In the genomic region with DNA sequence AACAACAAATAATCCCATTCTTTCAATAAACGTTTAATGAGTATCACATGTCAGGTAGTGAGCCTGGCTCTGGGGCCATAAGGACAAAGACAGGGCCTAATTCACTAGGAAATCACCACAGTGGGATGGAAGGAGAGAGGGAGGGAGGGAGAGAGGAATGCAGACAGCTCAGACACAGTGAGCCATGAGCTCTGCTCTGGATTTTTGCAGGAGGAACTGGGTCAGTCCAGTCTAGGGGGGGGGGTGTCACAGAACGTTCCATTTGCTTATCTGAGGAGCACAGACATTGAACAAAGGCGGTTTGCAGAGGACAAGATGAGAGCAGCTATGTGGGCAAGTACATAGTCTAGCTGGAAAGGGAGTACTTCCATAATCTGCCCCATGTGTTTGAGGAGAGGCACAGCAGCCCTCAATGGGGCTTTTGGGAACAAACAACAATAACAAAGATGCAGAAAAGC, we compare ENCODE assay signal across 8 mouse cellular contexts. TPM values are rescaled to one million over a fixed set of nuclear protein-coding genes. Genes with fewer than 3 reads are reported as not detected.
A peak's percentile ranks its signal among the peaks of the same experiment; 100 is the strongest.
DNase-seq lines count a peak whose midpoint lies in the region; ATAC-seq lines count a peak whose summit lies in the region.

No protein-coding gene starts in this region.

- DNase-seq in heart, postnatal 25 days (ENCODE audit: low spot score) = no peak
- peak; percentile 29 to 41 for DNase-seq in cerebellum, postnatal 25 days
- peak; percentile 75 for DNase-seq in mesoderm, embryonic 11.5 days (ENCODE audit: low read depth, low spot score)
- DNase-seq in thymus, postnatal 14 days = no peak
- DNase-seq in ovary, postnatal 36 days (ENCODE audit: low spot score) = no peak
- no peak for DNase-seq in thymus, postnatal 10 days (ENCODE audit: low spot score in 2 of 2)

- H3K4me3 ChIP-seq in heart, embryonic 11.5 days (ENCODE audit: low read depth, low read length) = no peak overlapping the region
- H3K4me3 ChIP-seq in heart, embryonic 16.5 days (ENCODE audit: low read length) = no peak overlapping the region

- no peaks in the 10 kb centered on the region for H3K27me3 ChIP-seq in heart, embryonic 11.5 days (ENCODE audit: control insufficient read depth, insufficient read depth, low read length)
- H3K27me3 ChIP-seq in heart, embryonic 16.5 days (ENCODE audit: control insufficient read depth, insufficient read depth, low read length) = no peaks in the 10 kb centered on the region

- 15% methylated on average over 3 of the region's 3 CpGs for WGBS in heart, embryonic 11.5 days (ENCODE audit: insufficient replicate concordance)
- WGBS in heart, embryonic 16.5 days = 9% methylated on average over 3 of the region's 3 CpGs

- intact Hi-C loops in heart, postnatal 25 days (cut with DNase I) = no loop called here

- H3K9me3 ChIP-seq in heart, embryonic 11.5 days (replicated peaks; ENCODE audit: control insufficient read depth, low read length) = no peaks in the 10 kb centered on the region
- H3K9me3 ChIP-seq in heart, embryonic 16.5 days (replicated peaks; ENCODE audit: control insufficient read depth, low read length) = no peaks in the 10 kb centered on the region

- peak; percentile 84 for ATAC-seq in heart, embryonic 11.5 days (replicated peaks; ENCODE audit: insufficient number of reproducible peaks, low FRiP score, low TSS enrichment)
- peak; percentile 71 for ATAC-seq in heart, embryonic 16.5 days (replicated peaks; ENCODE audit: extremely low read depth, insufficient read depth, low FRiP score)

- peaks cover 30% of the 10 kb centered on the region for H3K4me1 ChIP-seq in heart, embryonic 11.5 days (ENCODE audit: control insufficient read depth, insufficient read depth, low read length)
- peaks cover 28% of the 10 kb centered on the region for H3K4me1 ChIP-seq in heart, embryonic 16.5 days (ENCODE audit: control insufficient read depth, insufficient read depth, low read length)

- no peak overlapping the region for H3K9ac ChIP-seq in heart, embryonic 11.5 days (ENCODE audit: low read depth, low read length)
- peak overlapping the region; percentile 34; the same call in 1 of the 2 replicates for H3K9ac ChIP-seq in heart, embryonic 16.5 days (ENCODE audit: low read length)

- no peak overlapping the region for H3K4me2 ChIP-seq in heart, embryonic 11.5 days
- H3K4me2 ChIP-seq in heart, embryonic 16.5 days (ENCODE audit: low read depth, low read length) = no peak overlapping the region

- no peaks in the 10 kb centered on the region for H3K36me3 ChIP-seq in heart, embryonic 11.5 days (ENCODE audit: control insufficient read depth, insufficient read depth, low read length)
- no peaks in the 10 kb centered on the region for H3K36me3 ChIP-seq in heart, embryonic 16.5 days (ENCODE audit: control insufficient read depth, insufficient read depth)

- H3K27ac ChIP-seq in heart, embryonic 11.5 days (ENCODE audit: low read depth, low read length) = peak overlapping the region; percentile 67
- H3K27ac ChIP-seq in heart, embryonic 16.5 days (ENCODE audit: low read length) = peak overlapping the region; percentile 79

RNA-seq across cellular contexts. Expression of gene Fam122a, which starts 24.7 kb away (rescaled TPM):
- polyA plus RNA-seq in heart, embryonic 11.5 days (2014; fragmentation: Nextera tagmentation; extraction: Ambion mirVana) = 42.6 and 43.5 TPM in 2 replicates
- 10 to 100 TPM; 19.9 to 20.9 TPM for total RNA-seq in heart, postnatal 25 days (2021)
- 40.2 and 43.4 TPM in 2 replicates for polyA plus RNA-seq in heart, embryonic 16.5 days (2015; fragmentation: Nextera tagmentation; extraction: Ambion mirVana)

Comparison
In these comparisons a context has a peak if more than half of its experiments do, and no peak if none do; other contexts are left out.
1. DNase-seq: peak in cerebellum, postnatal 25 days (2 of 2) and mesoderm, embryonic 11.5 days (single experiment); none in heart, postnatal 25 days (single experiment), thymus, postnatal 14 days (single experiment), ovary, postnatal 36 days (single experiment) and thymus, postnatal 10 days (0 of 2).